Mouse (Mus musculus) liver, adult 2 months (tissue): Measurements from ENCODE around the gene Aadac.

Experiments used
- CTCF ChIP-seq: fragments of 200-500 bp; IDR thresholded peaks from 2 replicates; pipeline ENCODE4 v1.5.1; 2011; ENCODE audit warnings: low read depth, low read length, control low read depth
- POLR2A ChIP-seq: fragments of 200-500 bp; IDR thresholded peaks from 2 replicates; pipeline ENCODE4 v1.6.1; 2011; ENCODE audit warnings: low read length, control low read depth; ENCODE audit not compliant: insufficient read depth; ENCODE audit errors: extremely low read depth

GRCm38 (mm10) chr3:60031511-60031910, 6.0 kb downstream of the Aadac start:
- TF ChIP-seq POLR2A = no peak
- no peak for TF ChIP-seq CTCF
